Mouse (Mus musculus) ES-CJ7 (cell line): ENCODE results near the gene Cyp2s1.
A peak's percentile ranks its signal among the peaks of the same experiment; 100 is the strongest.

Source experiments
- DNase-seq: peaks from one replicate; pipeline ENCODE4 v3.0.0; 2011; ENCODE audit warnings: low read depth, low spot score

The Cyp2s1 gene

DNA sequence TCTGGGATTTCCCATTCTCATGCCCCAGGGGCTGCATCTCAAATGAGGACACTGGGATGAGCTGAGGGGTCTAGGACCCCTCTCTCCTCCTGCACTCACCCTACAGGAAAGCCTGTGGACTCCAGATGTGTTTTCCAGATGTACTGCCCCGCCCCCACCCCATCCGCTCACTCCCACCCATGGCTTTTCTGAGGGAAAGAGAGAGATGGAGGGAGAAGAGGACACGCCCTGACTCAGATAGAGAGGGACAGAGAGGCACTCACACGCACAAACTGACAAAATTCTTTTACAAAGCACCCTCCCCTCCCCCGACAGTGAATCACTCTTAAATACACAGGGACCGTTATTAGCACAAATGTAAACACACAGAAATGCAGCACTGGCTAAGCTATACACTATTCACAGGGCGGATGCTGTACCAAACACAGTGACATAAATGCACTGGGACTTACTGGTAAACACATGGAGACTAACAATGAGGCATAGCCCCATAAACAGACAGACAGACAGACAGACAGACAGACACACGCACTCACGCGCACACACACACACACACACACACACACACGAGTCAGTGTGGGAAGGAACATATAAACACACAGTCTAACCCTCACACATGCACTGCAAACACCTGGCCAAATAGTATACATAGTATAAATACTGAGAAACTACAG, 34.6 kb downstream of the Cyp2s1 start:
- peak; percentile 58 for DNase-seq

DNA sequence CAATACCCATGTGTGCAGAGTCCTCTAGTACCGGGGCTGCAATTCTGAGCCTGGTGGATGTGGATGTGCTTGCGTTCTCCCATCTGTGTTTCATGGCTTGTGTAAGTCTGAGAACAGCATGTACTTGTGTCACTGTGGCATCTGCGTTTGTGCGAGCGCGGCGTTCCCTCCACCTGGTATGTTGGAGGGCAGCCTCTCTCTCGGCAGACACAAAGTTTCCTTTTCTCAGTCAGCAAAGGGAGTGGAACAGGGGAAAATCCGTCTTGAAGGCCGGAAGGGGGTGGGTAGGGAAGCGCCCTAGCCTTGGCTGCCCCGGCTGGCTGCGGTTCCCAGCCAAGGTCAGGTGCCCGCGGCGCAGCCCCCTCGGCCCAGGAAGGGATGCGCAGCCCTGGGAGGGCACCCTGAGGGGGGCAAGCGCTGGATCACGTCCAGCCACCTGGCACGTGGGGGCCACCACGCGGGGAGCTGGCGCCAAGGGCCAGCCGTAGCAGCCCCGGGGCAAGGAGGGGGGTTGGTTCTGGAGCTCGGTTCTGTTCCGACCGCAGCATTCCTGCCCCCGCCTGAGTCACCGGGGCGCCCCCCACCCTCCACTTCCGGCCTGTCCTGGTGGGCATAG, 35.3 kb downstream of the Cyp2s1 start:
- peak; percentile 28 for DNase-seq

DNA sequence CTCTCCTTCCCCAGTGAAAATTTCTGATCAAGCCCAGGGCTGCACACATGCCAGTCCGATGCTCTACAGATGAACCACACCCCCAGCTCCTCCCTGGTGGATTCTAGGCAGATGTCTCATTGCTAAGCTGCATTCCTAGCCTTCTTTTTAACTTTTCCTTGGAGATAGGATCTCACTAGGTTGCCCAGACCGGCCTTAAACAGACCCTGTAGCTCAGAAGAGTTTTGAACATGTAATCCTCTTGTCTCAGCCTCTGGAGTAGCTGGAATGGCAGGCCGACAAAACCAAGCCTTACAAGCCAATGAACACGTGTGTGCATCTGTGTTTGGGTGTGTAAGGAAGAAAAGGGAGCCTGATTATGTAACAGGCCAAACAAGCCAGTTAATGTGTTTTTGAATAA, 36.0 kb downstream of the Cyp2s1 start:
- DNase-seq = no peak

DNA sequence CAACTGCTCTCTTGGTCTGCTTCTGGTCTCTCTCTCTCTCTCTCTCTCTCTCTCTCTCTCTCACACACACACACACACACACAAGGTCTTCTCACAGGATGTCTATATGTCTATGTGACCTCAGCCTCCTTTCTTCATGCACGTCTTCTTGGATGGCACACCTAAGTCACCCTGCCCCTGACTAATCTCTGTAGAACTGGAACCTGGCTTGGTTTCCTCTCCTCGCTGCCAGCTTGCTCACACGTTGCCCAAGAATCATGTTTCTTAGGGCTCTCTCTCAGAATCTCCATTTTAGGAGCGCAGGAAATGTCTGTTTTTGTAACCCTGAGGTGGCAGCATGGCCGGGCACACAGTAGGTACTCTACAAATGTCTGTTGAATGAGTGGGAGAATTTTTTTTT, 36.7 kb downstream of the Cyp2s1 start:
- no peak for DNase-seq

DNA sequence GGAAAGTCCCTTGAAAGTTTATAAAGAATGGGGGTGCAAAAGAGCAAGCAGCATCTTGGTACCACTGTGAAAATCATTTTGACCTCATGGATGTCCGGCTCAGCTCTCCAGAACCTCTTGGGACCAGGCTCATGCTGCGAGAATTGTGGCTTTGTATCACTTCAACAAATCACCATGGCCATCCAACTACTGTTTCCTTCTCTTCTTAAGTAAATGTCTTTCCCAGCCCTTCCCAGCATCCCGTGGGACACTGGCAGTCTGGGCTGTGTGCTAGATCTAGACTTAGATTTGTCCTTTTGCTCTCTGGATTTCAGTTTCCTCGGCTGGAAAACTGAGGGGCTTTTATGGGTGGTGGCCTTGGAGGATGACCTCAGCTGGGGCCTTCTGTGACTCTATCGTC, 48.5 kb downstream of the Cyp2s1 start:
- DNase-seq = no peak

DNA sequence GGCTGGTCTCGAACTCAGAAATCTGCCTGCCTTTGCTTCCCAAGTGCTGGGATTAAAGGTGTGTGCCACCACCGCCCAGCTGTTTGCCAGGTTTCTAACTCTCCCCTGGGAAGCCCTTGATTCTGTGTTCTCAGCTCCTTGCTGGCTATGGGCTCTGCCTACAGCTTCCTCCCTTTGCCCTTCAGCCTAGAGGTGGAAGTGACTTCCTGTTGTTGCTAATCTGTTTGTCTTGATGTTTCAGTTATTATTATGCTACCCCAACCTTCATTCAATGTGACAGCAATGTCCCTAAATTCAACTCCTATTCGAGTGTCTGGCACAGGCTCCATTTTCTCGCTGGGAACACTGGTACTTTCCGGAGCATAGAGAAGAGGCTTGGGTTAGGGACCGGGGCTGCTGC, 50.6 kb downstream of the Cyp2s1 start:
- no peak for DNase-seq

DNA sequence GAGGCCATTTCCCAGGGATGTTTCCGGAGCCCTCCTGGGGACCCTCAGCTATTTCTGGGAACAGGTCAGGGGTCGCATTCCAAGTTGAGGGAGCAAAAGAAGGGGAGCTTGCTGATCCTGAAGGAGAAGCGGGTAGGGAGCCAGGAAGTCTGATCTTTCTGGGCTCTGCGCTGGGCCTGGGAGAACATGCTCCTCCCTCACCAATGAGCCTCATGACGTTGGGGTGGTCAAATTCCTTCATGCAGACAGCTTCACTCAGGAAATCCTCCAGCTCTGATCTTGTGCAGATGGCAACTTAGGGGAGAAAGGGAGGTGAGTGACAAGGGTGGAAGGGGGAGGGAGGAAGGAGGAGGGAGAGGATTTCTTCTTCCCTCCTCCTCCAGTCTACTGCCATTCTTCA, 52.5 kb downstream of the Cyp2s1 start:
- no peak for DNase-seq

DNA sequence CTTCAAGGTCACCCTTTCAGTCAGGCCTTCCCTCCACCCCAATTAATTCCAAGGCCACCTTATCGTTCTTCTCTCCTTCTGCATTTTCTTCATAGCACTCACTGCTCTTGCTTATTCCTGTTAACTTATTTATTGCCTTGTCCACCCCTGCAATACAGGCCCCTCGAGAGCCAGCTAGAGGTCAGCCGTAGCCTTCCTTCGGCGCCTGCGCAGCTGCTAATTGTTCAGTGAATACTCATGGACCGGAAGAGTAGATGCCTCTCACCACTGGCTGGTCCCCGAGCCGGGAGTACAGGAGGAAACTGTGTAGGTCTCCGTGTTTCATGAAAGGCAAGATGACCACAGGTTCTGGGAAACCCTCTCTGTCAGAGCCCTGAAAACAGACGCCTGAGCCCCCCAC, 53.0 kb downstream of the Cyp2s1 start:
- DNase-seq = no peak

DNA sequence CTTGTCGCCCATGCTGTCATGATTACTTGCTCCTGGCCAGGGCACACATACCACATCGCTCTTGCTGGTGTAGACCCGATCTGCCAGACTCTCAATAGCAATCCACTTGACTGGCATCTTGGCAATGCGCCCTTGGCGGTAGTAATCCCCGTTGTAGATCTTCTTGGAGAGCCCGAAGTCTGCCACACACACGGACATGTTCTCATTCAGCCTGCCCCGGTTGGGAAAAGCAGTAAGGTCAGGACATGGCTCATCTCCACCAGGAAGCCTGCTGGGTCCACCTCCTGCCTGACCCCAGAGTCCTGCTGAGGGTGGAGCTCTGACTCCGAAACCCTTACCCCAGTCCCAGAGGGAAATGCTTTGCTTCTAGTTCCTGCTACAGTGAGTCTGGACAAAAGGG, 55.4 kb downstream of the Cyp2s1 start:
- DNase-seq = no peak

DNA sequence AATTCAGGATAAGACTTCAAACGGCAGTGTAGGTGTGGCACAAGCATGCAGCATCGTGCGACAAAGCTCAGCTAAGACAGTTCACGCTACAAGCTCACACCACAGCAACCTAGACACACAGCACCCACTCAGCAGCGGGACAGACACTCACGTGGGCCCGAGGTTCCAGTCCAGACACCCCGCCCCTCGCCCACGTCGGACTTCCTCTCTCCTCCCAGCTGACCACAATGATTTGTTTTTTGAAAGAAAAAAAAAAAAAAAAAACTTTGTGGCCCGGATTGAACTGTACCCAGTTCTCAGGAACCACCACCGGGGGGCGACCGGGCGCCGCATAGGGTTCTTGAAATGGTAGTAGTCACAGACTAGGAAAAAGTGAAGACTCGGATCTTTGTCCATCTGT, 60.7 kb downstream of the Cyp2s1 start:
- DNase-seq = peak; percentile 83

DNA sequence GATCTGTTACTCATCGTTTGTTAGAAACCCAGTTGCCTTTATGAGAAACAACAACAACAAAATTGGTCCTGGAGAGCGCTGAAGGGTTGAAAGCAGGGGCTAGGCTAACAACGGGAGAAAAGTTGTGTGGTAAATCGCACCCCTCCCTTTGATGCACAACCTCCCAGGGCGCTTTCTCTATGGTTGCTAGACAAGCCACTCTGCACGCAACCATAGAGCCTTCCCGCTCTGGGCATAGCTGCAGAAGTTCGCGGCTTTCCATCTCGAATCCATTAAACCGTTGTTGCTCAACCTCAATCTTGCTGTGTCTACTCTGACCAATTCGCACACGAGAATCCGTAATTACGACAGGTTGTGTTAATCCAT, 61.3 kb downstream of the Cyp2s1 start:
- no peak for DNase-seq

DNA sequence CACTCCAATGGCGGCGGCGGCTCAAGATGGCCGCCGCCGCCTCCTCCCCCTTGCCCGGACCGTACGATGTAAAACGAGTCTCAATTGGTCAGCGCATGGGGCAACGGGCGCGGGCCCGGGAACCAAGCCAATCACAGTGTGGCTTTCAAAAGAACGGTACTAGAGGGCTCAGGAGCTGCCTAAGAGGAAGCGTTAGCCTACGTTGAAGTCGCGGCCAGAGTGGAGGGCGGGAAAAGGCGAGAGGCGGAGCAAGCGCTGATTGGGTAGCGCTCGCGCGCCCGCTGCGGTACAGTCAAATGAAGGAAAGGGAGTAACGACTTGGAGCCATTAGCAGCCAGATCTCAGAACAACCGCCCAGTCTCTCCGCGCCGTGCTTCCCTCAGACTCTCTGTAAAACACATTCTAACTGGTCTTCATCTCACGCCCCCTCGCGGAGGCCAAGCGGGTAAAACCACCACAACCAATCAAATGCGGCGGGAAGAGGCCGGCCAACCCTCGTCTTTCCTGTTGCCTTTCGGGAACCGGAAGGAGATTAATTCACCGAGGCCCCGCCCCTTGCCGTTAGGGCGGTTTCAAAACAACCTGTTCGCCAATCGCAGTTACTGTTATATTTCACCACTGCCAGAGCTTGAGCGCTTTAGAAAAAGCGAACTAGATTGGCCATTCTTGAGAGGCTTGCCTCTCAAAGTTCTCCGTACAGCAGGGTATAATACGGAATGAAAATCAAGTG, 61.8 kb downstream of the Cyp2s1 start, which contains the start of gene Hnrnpul1:
Gene Hnrnpul1 (minus strand): TSS at position 20 of the 730 bp plus-strand sequence.
- peak; percentile 98 for DNase-seq

DNA sequence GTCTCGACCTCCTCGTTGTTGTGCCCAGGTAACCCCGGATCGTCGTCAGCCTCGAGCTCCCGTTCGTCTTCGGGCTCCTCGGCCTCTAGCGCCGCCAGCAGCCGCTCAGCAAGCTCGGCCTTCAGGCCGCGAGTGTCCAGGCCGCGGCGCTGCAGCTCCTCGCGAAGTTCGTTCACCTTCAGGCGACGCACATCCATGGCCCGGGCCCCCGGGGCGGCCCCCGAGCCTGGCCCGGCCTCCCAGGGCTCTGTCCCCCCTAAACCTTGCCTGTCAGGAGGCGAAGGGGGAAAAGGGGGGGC, 62.3 kb downstream of the Cyp2s1 start:
- DNase-seq = no peak

DNA sequence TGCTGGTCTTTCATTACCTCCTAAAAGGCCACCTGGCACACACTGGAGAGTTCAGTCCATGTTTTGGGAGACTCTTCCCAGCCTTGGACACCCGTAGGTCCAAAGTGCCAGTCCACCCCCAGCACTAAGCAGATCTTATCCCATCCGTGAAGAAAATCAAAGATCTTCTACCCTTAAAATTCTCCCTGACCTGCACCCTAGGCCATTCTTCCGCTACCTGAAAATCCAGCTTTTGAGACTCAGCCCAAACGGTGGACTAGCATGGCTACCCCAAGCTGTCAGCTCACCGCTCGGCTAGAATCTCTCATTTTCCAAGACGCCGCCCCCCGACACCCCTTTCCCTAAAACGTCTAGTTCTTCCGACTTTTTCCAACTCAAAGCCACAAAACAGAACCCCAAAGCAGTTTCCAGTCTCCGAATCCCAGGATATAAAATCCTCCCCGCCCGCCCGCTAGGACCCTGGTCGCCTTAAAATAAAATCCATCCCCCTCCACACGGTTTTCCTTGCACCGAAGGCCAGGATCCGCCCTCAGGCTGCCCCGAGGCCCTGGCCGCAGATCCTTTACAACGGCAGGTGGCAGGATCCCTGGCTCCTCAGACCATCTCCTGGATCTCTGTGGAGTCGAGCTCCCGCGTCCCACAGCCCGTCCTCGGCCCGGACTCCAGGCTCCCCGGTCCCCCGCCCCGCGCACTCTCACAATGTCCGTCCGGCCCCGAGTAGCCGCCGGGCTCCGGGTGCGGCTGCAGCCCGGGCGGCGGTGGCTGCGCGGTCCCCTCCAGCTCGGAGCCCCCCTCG, 62.9 kb downstream of the Cyp2s1 start:
- DNase-seq = no peak

DNA sequence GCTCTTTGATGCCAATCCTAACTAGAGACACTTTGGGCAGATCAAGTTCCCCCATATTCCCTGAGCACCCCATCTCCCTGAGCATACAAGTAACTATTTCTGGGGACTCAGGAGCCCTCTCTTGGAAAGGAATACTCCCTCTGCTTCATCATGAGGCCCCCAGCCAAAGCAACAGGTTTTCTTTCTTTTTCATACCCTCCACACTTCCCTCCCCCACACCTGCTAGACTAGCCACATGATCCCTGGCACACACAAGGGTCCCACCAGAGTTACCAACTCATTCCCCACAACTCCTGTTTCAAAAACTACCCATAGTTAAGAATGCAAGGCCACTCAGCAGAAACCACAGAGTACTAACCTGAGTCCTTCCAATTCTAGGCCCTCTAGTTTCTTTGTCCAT, 63.6 kb downstream of the Cyp2s1 start:
- DNase-seq = no peak
